Mouse (Mus musculus) T-cell, adult 2 months (primary cell): Measurements from ENCODE around the gene Uggt1.

Source experiments
- DNase-seq: peaks from one replicate; pipeline ENCODE4 v3.0.0; 2022; ENCODE audit warnings: low spot score

Gene Uggt1

DNA sequence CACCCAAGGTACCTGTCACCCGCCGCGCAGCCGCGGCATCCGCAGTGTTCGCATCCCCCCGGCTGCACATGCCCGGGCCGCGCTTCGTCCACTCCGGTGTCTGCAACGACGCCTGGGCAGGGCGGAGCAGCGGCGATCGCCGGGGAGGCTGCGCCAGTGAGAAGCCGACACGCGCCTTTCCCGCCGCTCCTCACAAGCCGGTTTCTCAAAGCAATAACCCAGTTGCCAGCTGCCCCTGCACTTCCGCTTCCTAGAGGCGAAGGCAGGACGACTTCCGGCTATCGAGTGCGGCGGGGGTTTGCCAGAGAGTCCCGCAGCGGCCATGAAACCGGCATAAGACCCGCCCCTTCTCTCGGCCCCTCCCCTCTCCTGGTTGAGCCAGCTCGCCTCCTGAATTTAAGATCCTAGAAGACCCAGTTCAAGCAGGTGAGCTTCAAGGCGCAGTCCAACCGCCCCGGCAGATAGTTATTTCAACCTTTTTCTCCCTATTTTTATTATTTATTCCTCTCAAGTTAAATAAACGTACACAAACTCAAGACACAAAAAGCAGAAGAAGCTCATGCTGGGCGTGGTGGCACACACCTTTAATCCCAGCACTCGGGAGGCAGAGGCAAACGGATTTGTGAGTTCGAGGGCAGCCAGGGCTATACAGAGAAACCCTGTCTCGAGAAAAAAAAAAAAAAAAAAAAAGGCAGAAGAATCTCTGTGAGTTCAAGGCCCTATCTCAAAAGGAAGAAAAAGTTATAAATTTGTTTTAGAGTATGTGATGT, at the start of gene Uggt1:
Gene Uggt1, minus strand, starts transcription at position 663 of the 770 bp plus-strand sequence.
- peak; percentile 92 for DNase-seq

DNA sequence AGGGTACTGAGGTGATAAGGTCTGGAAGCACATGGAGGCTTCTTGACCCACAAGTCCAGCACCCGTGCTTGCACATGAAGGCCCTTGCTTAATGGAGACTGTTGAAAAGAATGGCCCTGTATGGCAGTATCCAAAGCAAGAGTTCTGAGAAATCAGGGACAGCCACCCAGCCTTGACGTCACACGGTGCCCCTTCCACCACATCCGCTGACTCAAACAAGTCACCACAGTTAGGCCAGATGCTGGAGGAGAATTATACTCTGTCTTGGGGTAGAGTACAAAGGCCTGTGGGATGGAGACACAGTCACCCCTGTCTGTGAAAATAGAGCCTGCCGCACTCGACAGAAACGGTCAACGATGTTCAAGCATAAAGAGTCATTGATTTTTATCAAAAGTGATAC, 49.0 kb upstream of the Uggt1 start:
- peak; percentile 84 for DNase-seq

DNA sequence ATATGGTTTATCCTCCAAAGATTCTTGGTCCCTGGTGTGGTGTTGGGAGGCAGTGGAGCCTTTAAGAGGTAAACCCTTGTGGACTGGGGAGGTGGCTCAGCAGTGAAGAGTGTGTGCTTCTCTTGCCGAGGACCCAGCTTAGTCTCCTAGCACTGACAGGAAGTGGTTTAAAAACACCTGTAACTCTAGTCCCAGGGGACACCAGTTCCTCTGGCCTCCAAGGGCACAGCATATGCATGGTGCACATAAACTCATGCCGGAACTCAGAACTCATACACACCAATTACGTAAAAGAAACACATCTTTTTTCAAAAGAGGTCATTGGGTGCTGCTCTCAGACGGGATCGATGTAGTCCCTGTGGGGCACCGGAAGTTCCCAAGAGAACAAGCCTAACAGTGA, 37.3 kb upstream of the Uggt1 start:
- peak; percentile 72 for DNase-seq

DNA sequence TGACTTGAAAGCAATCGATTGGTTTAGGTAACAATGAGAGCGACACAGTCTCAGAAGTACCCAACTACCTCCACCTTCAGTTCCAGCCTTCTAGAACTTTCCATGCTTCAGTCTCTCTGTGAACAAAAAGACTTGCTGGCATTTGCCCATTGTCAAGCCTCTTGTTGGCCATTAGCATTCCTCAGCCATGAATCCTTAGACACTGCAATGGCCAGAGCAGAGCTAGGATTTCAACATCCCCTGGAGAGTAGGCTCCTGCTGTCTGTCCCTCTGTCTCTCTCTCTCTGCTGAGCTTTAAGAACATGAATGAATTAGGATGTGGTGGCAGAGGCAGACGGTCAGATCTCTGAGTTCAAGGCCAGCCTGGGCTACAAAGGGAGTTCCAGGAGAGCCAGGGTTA, 36.4 kb upstream of the Uggt1 start:
- DNase-seq, result no peak

DNA sequence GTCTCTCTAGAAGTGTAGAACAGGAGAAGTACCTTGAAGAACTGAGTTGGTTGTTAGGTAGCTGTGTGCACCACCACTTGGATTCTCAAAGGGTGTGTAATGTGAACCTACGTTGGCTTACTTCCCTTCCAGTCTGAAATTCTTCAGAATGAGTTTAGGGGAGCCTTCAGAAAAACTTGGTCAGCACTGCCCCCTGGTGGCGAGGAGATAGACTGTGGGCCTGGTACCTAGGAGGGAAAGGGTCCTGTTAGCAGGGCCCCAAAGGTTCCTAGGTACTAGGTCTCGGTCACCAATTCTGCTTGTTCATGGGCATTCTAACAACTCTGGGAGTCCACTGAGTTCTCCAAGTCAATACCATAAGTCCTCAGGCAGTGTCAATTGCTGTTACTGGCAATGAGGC, 34.7 kb upstream of the Uggt1 start:
- peak; percentile 86 for DNase-seq

DNA sequence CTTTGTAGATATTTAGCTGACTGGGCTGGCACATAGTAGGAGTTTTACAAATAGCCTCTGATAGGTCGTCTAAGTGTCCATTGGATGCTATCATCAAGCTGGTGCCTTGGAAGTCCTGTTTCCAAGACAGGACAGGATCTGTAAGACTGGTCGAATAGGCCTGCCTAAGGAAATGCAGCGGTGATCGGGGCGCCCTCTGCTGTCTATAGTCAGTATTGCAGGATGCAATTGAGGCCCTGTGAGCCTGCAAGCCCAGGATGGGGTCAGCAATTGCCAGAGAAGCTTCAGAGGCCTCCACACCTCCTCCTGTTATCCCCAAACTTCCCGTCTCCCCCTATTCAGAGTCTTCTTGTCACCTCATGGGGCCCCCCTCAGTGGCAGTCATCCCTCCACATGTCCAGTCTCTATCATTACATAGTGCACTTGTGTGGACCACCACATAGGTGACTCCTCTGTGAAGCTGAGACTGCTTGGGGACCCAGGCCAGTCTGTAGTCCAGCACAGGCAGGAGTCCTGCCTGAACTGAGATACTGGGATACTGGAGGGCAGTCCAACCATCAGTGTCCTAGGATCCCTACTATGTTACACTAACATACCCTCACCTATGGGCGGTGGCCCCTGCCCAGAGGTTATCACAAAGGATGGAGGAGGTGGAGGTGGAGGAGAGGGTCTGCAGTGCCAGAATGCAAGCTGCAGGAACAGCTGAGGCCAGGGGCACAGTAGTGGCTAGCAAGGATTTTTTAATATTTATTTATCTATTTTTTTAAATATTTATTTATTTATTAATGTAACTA, 32.9 kb upstream of the Uggt1 start:
- DNase-seq, result peak; percentile 83

DNA sequence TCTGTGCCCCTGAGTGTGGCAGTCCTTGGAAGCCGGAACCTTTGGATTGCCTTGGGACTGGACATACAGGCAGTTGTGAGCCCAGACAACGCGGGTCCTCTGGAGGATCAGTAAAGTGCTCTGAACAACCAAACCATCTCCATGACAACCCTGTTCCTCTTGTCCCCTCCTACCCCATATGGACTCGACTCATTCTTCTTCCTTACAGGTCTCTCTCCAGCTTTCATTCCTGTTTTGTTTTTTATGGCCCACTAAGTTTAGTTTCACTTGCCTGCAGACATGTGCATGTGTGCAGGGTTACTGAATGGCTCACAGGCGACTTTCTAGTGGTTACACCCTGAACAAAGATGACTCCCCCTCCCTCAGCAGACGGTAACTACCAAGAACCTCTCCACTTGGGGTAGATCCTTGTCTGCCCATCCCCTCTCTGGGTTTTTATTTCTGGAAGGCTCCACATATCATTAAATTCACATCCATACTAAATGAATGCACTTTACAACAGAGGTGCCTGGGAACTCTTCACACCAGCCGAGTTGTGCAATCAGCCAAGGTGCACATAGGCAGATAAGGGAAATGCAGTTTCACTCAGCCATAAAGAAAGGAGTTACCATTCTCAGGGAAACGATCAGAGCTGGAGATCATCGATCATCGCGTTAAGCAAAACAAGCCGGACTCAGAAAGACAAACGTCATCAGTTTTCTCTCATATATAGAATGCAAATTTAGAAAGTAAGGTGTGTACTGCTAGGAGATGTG, 31.3 kb upstream of the Uggt1 start:
- DNase-seq, result no peak

DNA sequence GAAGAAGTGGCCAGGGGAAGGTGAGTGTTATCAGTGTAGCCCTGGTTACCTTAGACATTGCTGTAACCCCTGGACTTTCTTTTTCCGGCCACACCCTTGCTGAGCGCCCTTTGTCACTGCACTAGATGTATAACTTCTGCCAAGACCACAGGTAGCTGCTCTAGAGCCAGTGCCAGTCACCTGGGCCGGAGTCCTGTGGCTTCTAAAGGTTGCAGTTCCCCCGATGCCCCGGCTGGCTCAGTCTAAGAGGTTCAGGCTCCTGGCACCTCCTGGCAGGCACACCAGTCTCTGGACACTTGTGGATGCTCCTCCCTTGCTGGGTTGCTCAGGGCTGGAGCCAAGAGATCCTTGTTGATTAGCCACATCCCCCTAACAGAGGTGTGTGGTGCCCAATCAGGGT, 29.9 kb upstream of the Uggt1 start, which contains the start of gene Neurl3:
Gene Neurl3, minus strand, starts transcription at position 225 of the 400 bp plus-strand sequence.
- DNase-seq, result no peak

DNA sequence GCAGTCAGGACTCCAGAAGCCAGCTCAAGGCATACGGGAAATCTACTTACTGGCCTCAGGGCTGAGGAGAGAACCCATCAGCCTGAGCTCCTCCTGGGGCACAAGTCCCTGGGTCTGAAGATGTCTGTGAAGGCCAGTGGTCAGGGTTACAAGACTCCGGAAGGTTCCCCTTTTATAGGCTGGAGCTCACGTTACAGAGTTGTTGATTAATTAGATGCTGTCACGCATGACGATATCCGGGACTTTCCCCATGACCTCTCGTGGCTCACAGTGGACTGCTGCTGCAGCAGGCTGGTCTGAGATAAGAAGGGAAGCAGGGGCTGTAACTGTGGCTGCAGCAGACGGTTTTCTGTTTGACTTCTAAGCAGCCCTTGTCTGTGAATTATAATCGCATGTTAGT, 28.8 kb upstream of the Uggt1 start:
- peak; percentile 77 for DNase-seq

DNA sequence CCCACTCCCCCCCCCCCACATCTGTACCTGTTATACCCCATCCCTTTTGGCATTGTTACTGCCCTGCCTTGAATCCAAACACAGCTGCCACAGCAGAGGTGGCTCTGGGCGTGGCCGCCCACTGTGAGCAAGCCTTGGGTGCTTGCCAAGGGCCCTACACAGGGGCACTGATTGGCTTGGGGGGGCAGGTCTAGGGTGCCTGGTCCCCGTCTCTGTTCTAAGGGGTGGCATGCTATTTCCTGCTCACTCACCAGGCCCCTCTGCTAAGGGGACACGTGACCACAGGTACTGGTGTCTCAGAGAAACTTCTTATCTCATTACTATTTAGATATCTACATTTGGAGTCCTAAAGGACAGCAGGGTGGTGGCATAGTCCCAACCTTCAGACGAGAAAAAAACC, 28.0 kb upstream of the Uggt1 start:
- DNase-seq, result peak; percentile 82

DNA sequence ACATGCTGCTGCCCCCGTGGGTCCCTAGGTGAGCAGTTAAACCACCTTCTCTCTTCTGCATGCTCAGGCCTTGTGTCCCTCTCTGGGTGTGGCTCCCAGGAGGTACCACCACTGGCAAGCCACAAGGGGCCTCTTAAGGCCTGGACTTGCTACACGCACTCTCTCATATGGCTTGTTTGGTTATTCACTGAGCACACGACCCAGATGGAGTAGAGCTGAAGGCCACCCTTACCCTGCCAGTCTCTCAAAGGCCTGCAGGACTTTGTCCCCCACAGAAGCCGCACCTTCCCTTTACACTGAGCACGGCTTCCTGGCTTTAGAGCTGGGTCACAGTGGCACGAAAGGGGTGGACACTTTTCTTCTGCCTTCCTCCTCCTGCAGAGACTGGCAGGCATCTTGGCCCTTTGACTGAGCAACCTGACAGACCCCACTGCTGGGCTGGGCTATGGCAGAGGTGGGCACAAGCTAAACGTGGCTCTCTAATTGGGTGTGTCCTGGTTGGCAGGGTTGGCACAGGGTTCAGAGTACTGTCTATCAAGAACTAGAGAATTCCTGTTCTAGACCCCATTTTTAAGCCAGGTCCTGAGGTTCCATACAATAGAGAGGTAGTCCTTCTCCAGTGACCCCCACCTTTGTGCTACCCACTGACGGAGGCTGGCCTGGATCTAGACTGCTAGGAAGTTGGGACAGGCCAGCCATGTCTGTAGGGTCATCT, 27.2 kb upstream of the Uggt1 start:
- DNase-seq, result no peak

DNA sequence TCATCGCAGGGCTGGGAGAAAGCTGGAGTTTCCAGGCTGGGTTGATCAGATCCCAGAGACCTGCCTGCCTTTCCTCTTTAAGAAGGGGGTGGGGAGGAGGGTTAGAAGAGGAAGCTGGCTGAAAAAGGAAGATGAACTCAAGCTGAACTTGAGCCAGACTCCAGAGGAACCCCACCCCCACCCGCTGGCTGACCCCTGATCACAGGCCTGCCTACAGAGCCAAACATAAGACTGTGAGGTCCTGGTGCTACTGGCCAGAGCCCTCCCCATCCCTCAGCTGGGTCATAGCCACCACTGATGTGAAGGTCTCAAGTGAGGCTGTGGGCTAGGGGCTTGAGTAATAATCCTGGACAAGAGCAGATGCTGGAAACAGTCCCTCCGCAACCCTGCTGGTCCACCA, 26.1 kb upstream of the Uggt1 start:
- no peak for DNase-seq

DNA sequence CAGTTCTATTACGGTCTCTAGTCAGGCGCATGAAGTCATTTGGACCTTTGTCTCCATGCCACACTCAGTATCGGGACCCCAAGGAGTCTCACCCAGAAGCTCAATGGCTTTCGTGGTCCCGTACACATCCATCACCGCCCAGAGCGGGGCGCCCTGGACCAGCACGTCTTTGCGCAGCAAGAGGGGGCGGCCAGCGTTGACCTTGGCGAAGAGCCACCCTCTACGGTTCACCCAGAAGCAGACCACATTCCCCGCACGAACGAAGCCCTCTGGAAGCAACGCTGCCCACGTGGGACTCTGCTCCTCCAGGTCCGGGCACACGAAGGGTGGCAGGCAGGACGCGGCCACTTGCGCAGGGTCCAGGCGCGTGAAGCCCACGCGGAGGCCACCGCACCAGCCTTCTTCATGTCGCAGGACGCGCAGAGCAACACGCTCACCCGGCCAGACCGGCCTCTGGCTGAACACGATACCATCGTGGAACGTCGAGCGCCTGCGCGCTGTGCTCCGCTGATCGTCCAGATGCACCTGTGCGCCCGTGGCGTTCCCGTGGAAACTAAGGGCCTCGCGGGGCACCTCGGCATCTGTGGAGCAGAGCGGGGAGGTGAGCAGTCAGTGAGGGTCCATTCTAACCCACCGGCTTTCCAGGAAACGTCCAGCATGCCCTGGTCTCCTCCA, 24.7 kb upstream of the Uggt1 start:
- DNase-seq, result no peak

DNA sequence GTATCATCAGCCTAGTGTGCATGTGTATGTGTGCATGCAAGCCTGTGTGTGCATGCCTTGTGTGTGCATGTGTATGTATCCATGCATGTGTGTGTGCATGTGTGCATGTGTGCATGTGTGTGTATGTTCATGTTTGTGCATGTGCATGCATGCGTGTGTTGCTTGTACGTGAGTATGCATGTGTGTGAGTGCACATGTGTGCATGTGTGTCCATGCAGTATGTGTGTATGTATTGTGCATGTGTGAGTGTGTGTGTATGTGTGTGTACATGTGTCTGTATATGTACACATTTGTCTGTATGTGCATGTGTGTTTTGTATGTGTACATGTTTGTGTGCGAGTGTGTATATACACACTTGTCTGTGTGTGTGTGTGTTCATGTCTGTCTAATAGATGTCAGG, 23.1 kb upstream of the Uggt1 start:
- DNase-seq, result no peak

DNA sequence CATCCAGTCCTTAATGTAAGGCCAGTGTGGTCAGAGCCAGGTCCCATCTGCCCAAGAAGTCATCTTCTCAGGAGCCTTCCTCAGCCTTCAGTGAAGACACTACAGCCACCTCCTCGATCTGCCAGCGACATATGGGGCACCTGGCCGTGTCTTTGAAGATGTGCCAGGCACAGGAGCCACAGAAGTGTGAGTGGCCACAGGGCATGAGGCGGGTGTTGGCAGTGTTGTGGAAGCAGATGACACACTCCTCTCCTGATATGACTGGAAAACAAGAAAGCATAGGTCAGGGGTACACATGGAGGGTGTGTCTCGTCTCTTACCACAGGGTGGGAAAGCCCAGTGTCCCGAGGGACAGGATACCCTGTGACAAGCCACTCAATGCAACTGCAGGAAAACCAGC, 21.8 kb upstream of the Uggt1 start:
- DNase-seq, result no peak

DNA sequence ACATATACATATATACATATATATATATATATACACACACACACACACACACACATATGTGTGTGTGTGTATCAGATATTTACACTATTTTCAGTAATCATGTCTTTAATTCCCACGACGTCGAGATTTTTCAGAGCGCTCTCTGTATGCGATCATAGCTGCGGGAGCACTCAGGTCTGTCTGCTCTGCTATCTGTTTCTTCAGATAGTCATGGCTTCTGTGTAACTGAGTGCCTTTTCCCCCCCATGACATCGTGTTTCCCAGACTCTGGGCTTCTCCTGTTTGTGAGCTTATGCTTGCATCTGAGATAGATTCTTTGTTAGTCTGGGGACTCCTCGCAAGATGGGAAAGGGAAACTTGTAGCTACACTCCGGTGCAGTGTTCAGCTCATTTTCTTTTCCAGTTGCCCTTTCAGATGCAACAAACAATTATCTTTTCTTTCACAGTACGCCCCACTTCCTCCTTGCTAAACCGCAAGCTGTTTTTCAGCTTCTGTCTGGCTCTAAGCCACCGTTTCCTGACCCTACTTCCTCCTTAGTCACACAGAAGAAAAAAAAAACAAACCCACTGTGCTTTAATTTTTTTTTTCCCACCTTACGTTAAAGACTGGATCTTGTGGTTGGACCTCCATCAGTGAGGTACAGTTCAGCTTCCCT, 19.4 kb upstream of the Uggt1 start:
- peak; percentile 89 for DNase-seq

DNA sequence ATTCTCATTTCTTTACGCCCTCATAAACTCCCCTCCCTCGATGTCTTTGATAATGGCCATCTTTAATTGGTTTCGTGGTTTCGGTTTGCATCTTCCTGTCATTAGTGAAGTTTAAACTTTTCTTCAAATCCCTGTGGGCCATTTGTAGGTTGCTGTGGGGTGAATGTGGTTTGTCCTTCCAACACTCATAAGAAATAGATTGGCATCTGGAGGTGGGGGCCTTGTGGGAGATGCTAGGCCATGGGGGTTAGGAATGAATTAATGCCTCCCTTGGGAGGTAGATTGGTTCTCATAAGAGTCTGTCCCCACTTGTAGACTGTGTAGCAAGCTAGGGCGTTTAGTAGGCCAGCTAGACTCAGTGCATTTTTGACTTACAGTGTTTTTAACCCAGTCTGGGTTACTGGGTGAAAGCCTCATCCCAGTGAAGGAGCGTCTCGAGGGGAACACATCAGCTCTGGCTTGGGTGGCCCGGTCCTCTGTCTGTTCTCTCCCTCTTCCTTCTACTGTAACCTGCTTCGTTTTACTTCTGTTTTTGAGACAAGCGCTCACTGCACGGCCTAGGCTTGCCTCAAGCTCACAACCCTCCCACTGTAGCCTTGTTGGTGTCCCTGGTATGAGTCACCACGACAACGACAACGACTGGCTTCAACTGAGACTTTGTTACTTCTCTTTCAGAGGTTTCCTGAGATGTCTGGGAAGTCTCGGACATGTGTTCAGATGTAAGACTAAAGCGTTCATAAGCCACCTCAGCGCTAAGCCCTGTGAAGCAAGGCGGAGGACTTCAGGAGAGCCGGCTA, 17.4 kb upstream of the Uggt1 start:
- DNase-seq, result peak; percentile 66

DNA sequence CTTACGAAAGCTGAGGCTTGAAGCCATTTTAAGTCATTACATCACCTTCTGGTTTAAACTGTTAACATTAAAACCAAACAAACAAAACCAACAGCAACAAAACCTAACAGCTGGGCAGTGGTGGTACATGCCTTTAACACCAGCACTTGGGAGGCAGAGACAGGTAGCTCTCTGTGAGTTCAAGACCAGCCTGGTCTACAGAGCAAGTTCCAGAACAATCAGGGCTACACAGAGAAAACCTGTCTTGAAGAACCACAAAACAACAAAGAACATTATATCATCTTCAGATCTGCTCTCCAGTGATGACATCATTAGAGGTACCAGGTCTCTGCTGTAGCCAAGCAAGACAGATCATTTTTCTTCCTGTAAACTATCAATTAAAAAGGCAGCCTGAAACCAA, 15.9 kb upstream of the Uggt1 start:
- peak; percentile 56 for DNase-seq

DNA sequence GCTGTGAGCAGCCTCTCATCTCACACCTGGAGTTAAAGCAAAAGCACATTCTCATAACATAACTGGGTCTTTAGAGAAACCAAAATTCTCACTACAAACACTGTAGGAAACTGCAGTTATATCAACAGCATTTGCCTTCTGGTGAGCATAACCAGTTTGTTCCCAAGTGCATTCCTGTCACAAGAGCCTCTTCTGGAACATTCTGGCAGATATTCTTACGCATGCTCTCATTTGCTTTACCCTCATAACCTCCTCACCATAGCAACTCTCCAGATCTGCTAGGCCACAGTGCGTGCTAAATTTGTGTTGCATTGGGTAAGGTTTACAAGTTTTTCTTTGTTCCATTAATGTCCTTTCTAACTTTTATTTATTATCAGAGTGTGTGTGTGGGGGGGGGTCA, 14.8 kb upstream of the Uggt1 start:
- no peak for DNase-seq

DNA sequence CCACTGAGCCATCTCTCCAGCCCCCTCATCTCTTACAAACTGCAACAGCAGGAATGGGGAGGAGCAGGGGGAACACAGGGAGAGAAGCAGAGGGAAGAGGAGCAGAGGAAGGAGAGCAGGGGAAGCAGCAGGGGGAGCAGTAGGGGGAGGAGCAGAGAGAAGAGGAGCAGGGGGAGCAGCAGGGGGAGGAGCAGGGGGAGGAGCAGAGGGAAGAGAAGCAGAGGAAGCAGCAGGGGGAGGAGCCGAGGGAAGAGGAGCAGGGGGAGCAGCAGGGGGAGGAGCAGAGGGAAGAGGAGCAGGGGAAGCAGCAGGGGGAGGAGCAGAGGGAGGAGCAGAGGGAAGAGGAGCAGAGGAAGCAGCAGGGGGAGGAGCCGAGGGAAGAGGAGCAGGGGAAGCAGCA, 14.1 kb upstream of the Uggt1 start:
- no peak for DNase-seq
